Mouse (Mus musculus) ES-E14 (cell line): Measurements from ENCODE around the gene Trim75.

Source experiments
- CHD2 ChIP-seq: IDR thresholded peaks from 2 replicates; pipeline ENCODE4 v1.6.1; 2014; ENCODE audit warnings: mild to moderate bottlenecking, low read depth, low read length, inconsistent platforms
- HCFC1 ChIP-seq: IDR thresholded peaks from 2 replicates; pipeline ENCODE4 v1.6.1; 2012; ENCODE audit warnings: low read length, inconsistent platforms, borderline replicate concordance; ENCODE audit not compliant: insufficient read depth
- MAFK ChIP-seq: IDR thresholded peaks from 2 replicates; pipeline ENCODE4 v1.6.1; 2014; ENCODE audit warnings: mild to moderate bottlenecking, low read depth, low read length, inconsistent platforms; ENCODE audit not compliant: insufficient read depth
- ZC3H11A ChIP-seq: IDR thresholded peaks from 2 replicates; pipeline ENCODE4 v1.6.1; 2012; ENCODE audit warnings: low read depth, mild to moderate bottlenecking, inconsistent platforms, low read length, borderline replicate concordance
- ZNF384 ChIP-seq: IDR thresholded peaks from 2 replicates; pipeline ENCODE4 v1.6.1; 2012; ENCODE audit warnings: low read depth, low read length, inconsistent platforms

DNA sequence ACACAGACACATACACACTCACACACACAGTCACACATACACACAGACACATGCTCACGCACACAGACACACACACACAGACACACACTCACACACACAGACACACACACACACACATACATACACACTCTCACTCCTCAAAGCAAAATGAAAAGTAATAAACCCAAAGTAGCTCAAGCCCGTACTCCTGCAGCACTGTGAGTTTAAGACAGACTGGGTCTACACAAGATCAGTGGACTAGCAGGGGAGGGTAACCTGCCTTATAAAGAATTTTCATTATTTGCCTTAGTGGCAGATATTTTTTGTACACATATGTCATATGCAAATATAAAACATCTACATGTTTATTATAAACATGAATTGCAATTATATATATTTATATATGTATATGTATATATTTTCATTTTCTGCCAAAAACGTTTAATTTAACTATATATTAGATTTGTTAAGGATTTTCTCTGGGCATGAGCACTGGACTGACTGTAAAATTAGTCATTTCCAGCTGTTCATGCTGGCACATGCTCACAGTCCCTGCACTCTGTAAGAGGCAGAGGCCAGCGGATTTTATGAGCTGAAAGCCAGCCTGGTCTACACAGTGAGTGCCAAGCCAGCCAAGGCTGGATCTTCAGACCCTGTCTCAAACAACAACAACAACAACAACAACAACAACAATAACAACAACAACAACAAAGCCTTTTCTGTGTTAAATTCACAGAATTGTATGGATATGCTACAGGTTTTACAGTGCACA, 43.3 kb upstream of the Trim75 start:
- TF ChIP-seq CHD2, result no peak
- TF ChIP-seq ZNF384, result no peak
- no peak for TF ChIP-seq MAFK
- TF ChIP-seq HCFC1, result no peak
- no peak for TF ChIP-seq ZC3H11A
